Mouse (Mus musculus): ENCODE data around the gene Tmem25.
A peak's percentile ranks its signal among the peaks of the same experiment; 100 is the strongest.
"Not testable (repeated sequence)": the region's sequence is repeated elsewhere in the genome, so short reads cannot be mapped to it uniquely, and the experiment has no call there.

Tmem25 gene

DNA sequence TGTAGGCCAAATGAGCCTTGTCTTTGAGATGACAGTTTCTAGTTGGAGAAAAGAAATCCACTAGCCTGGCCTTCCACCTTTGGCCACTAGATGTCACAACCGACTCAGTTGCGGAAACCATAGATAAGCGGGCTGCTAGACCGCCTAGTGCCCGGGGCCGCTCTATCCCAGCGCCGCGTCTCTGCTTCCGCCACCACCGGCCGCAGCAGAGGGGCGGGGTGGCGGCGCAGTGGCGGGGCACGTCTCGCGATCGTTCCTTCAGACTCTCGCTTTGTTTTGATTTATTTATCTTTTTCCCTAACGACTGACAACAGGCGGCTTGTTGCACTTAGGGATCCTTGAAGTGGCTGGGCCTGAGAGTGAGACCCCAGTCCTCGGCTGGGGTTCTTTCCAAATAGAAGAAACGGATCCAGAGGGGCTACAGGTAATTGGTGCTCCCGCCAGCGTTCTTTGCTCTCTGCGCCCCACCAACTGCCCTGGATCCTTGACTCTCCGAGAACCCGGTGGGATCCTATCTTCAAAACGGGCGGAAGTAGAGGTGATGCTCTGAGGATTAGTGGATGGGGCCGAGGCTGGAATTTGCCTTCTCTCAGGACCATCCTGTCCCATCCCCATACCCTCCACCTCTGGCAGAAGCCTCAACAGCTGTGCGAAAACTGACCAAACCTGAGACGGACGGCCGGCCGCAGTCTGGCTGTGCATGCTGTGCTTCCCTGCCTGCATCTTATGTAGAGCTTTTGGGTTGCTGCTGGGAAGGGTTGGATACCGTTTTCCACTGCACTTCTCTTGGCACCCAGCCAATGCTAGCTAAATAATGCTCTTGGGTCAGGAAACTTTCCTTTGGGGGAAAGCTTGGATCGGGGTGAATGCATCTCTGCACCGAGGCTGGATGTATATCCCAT is 26.1 kb downstream of the Tmem25 start:
- DNase-seq (ENCODE audit: low spot score in 2 of 2) = peak; percentile 90 to 93

GRCm38 (mm10) chr9:44772392-44772749 is 26.7 kb downstream of the Tmem25 start:
- DNase-seq (ENCODE audit: low spot score in 2 of 2) = no peak

DNA sequence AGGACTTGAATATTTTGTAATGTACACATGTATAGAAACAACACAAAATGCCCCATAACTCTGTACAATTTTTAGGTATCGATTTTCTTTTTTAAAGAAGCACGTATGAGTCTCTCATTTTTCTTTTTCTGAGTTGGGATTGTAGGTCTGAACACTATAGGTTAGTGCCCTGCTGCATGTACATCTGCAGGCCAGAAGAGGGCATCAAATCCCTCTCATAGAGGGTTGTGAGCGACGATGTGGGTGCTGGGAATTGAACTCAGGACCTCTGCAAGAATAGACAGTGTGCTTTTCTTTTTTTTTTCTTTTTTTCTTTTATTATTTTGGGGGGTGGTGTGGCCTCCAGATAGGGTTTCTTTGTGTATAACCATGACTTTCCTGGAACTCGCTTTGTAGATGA is 27.7 kb downstream of the Tmem25 start:
- no peak for DNase-seq (ENCODE audit: low spot score in 2 of 2)

DNA sequence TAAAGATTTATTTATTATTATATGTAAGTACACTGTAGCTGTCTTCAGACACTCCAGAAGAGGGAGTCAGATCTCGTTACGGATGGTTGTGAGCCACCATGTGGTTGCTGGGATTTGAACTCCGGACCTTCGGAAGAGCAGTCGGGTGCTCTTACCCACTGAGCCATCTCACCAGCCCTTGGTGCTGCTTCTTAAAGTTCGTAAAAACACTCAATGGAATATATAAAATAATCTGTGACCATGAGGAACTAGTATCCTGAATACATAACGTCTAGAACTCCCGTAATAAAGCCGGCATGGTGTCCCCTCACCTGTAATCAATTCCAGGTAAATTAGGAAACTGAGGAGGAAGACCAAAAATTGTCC is 31.1 kb downstream of the Tmem25 start:
- not testable (repeated sequence) for DNase-seq (ENCODE audit: low spot score in 2 of 2)

DNA sequence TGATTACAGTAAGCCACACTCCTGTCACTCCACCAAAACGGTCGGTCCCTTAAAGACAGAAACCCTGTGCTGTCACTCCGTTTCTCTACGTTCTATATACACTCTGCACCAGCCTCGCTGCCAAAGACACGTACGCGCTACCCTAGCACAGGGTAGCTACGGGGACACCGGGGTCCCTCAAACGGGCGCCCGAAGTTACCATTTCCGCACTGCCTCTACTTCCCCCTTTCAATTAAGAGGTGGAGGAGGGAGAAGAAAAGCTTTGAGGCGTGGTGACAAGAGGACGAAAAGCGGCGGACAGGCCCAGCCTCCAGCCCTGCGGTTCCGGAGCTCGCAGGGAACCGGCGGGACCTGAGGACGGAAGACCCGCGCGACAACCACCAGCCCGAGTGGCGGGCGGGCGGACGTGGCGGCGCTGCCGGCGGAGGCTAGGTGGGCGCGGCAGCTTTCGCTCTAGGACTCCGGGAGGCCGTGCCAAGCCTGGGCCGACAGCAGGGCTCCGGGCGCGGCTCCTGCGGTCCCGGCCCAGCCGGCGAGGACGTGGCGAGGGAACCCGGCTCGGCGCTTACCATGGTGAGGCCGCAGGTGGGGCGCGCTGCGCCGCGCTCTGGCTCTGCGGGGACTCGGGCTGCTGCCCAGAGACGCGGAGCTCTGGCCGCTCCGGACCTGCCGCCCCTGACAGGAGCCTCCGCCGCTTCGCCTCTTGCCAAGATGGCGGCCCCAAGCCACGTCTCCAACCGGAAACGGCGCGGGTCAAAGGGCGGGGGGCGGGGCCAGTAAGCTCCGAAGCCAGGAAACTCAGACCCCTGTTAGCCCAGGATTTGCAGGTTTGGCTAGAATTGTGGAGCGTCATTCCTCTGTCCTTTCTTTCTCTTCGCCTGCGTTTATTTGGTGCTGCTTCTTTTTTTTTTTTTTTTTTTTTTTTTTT is 31.7 kb downstream of the Tmem25 start, which contains the start of the genes Arcn1 and Ift46:
Gene Arcn1, minus strand, starts transcription at position 745 of the 928 bp plus-strand sequence.
Gene Ift46, plus strand, starts transcription at position 808 of the 928 bp plus-strand sequence.
- DNase-seq (ENCODE audit: low spot score in 2 of 2) = peak; percentile 79 to 87

DNA sequence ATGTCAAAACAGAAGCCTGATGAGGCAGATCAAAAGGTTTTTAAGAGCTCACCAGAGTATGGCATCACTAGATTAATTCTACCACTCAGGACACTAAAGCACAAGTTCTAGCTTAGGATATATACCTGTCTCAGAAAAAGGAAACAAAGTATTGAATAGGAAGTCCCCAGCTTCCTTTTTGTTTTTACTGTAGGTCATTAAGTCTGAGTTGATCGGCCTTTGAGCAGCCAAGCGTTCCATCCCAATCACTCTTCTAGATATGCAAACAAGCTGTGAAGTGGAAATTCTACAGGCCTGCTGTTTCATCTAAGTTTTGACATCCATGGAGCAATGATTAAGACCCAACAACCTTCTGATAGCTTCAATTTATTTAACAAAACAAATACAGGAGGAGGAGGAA is 38.2 kb downstream of the Tmem25 start:
- no peak for DNase-seq (ENCODE audit: low spot score in 2 of 2)

DNA sequence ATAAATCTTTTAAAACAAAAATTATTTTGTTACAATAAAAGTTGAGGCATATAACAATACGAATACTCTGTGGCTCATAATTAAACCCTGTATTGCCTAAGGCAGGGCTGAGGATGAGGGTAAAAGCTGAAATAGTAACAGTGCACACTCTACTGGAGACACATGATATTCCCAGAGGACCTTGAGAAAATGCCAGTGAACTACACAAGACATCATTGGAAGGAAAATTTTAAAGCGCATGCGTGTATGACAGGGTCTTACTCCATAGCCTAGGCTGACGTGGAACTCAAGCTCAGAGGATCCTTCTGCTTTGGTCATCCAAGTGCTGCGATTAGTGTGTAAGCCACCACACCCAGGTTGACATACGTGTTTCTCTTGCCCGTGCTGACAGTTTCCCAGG is 50.6 kb downstream of the Tmem25 start:
- peak in 1 of 2 experiments; percentile 34 for DNase-seq (ENCODE audit: low spot score in 2 of 2)

DNA sequence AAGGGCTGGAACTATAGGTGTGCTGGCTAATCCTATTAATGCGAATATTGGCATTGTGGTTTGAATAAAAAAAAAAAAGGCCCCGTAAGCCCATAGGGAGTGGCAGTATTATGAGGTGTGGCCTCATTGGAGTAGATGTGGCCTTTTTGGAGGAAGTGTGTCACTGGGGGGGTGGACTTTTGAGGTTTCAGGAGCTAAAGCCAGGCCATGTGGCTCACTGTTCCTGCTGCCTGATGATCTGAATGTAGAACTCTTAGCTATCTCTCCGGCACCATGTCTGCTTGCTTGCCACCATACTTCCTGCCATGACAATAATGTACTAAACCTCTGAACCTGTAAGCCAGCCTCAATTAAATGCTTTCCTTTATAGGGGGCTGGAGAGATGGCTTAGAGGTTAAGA is 51.8 kb downstream of the Tmem25 start:
- no peak for DNase-seq (ENCODE audit: low spot score in 2 of 2)

DNA sequence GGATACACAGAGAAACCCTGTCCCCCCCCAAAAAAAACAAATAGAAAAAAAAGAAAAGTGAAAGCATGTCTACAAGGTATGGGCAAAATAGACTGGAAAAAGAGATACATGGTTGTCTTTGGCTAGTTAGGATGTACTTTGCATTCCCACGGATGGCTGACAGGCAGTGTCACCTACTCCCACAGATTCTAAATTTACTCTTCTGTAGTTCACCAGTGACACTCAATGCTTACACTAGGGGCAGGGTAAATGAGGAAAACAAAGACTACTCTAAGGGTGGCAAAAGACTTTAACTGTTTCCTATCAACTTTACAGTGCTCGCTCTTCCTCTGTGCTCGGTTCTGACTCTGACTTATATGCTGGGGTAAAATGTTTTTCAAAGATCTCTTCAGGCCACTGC is 52.4 kb downstream of the Tmem25 start:
- no peak for DNase-seq (ENCODE audit: low spot score in 2 of 2)

GRCm38 (mm10) chr9:44745371-44745770 is 53.7 kb downstream of the Tmem25 start:
- no peak for DNase-seq (ENCODE audit: low spot score in 2 of 2)

All from heart, adult 9 months (tissue).